Mouse (Mus musculus) G1E (cell line): ENCODE data around the gene Plekhg1.

Source experiments
- CTCF ChIP-seq: IDR thresholded peaks from 2 replicates; pipeline ENCODE4 v1.5.1; 2012; ENCODE audit warnings: low read depth, low read length, inconsistent platforms, mixed read lengths
- GATA1 ChIP-seq: IDR thresholded peaks from 2 replicates; pipeline ENCODE4 v1.6.1; 2012; ENCODE audit warnings: borderline replicate concordance, low read length, inconsistent platforms, mixed read lengths
- POLR2AphosphoS5 ChIP-seq: IDR thresholded peaks from 2 replicates; pipeline ENCODE4 v1.6.1; 2012; ENCODE audit warnings: low read depth, low read length, inconsistent platforms; ENCODE audit not compliant: insufficient replicate concordance
- TAL1 ChIP-seq: conservative IDR thresholded peaks from 2 replicates; pipeline ENCODE4 v1.6.1; 2012; ENCODE audit warnings: low read depth, low read length, inconsistent platforms, mixed read lengths

GRCm38 (mm10) chr10:3858437-3858836 lies 118.3 kb downstream of the Plekhg1 start:
- TF ChIP-seq CTCF (no peak), GATA1 (no peak), TAL1 (no peak), POLR2AphosphoS5 (no peak)
